Mouse (Mus musculus) heart, adult 9 months (tissue): Measurements from ENCODE around the gene Tmem182.

ENCODE experiments used
- DNase-seq, 2 experiments: peaks; one replicate each; pipeline ENCODE4 v3.0.0; 2022; ENCODE audit warnings: low spot score in 2 of 2

Gene Tmem182

DNA sequence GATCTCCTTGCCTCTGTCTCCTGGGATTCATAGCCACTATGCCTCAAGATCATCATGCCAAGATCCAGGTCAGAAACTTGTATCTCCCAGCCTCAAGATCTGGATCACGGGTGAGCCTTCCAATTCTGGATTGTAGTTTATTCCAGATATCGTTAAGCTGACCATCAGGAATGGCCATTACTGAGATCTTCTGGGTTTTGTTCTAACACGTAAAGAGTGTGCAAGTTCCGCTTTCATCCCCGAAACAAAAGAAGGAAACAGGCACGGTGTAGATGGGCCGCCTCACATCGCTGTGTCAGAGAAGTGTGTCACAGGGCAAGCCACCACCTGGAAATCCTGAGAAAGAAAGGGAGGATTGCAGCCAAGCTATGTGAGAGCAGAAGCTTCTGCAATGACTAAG is 6.3 kb upstream of the Tmem182 start:
- peak; percentile 15 to 60 for DNase-seq

DNA sequence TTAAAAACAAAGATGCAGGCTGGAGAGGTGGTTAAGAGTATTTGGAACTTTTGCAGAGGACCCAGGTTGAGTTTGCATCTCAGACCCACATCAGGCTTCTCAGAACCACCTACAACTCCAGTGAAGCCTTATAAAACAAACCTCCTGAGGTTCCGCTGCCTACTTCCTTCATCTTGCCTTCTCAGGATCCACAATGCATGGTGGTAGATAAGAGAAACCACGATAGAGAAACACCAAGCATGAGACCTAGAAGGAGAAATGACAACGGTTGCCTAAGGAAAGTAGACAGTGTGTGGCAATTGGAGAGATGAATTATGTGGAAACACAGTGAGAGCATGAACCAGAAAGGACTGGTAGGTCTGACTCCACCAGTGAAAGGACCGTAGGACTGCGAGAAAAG is 4.5 kb upstream of the Tmem182 start:
- no peak for DNase-seq

DNA sequence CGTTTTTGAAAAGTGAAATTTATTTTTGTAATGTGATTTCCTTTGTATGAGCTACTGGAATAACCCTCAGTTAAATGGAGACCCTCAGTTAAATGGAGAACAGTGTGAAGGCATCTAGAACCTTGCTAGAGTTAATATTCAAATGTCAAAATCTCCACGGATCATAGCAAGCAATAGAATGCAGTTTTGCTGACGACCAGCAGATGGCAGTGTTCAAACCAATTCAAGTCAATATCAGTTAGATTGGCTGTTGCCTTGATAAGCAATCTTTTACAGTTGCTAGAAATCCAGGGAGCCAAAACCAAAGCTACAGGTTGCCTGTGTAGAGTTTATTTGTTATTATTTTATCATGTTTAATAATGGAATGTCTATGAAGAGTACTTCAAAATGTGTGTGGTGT is 2.6 kb upstream of the Tmem182 start:
- DNase-seq: peak in 1 of 2 experiments; percentile 36

DNA sequence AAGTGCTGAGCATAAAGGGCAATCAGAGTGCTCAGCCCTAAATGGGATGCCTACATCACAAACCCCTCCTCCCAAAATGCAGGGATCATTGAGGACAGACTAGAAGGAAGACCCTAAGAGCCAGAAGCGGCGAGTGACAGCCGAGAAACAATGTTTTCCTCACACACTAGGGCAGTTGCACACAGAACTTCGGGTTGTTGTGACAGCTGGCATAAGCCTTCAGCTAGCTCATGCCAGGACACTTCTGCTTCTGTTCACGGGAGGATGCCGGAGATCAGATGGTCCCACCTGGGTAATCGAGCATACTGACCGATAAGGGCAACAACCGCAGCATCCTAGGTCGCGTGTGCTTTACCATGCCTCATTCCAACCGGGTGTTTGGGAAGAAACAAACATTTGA is 1.3 kb upstream of the Tmem182 start:
- DNase-seq: no peak

DNA sequence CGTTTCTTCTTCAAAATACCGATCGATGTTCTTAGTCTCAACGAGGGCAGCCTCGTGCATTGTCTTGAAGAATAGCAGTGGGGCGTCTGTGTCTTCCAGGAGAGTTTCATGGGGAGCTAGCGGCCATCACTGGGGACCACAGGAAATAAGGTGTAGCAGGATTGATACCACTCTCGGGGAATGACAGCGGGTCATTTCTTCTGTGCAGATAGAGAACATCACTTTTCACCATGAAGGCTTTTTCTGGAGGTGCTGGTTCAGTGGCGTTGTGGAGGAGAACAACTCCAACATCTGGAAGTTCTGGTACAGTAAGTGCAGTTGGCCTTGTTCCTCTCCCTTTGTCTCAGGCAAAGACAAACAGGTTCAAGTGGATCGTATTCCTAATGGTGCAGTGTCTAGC is 490 bp downstream of the Tmem182 start:
- DNase-seq: no peak

DNA sequence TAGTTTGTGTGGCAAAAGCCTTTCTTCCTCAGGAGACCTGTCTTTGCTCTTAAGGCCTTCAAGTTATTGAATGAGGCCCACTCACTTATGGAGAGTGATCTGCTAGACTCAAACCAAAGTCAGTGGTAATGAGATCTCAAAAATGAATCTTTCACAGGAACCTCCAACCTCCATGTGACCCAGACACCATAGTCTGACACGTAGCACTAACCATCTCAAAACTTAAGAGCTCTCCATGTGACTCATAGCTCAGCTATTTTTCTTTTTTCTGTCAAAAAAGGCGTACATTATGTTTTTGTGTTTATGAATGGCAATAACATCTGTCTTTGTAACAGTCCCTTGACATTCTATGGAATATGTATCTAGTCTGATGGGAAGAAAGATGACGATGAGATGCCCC is 3.2 kb downstream of the Tmem182 start:
- DNase-seq: no peak

DNA sequence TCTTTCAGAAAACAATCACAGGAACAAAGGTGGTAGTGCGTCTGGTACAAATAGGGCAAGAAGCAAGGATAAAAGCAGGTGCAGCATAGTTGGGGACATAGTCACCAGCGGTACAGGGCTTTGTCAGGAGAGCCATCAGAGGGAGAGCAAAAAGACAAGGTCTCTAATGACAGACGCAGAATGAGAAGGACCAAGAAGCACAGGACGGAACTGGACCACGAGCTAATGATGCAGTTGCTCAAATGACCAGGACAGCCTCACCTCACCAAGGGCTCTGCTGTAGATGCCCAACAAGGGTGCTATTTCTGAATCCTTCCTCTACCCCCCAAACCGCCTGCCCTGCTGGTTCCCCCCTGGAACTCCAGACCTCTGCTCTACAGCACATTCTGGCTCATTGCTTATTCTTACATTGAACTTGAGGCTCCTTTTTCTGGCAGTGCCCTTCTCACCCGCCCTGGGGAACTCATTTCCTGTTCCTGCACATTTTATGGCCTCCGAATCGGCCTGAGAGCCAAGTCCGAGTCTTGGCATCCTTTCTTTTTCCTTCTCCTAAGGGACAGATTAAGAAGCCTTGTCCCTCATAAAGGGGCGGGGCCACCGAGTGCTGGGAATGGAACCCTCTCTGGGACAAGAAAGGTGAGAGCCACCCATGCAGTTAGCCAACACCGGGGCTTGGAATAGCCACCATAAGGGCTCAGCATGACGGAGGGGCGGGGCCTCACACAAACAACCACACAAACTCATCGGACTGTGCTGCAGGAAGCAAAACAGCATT is 9.9 kb downstream of the Tmem182 start:
- DNase-seq: peak; percentile 38 to 61

DNA sequence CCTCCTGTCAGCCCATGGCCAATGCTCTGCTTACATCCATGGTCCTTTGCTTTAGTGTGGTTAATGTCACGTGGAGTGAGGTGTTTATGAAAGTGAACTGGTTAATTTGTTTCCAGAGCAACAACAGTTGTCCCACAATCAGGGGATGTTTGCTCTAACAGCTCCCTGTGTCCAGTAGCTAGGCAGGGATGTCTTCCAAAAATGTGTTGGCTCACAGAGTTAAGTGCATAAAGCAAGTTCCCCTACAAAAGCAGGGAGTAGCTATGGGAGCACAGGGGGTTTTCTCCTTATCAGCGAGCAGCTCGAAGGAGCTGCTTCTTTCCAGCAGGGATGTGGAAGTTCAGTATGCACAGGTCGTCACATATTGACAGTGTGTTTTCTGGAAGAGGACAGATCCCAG is 19.1 kb downstream of the Tmem182 start:
- peak; percentile 21 to 41 for DNase-seq

DNA sequence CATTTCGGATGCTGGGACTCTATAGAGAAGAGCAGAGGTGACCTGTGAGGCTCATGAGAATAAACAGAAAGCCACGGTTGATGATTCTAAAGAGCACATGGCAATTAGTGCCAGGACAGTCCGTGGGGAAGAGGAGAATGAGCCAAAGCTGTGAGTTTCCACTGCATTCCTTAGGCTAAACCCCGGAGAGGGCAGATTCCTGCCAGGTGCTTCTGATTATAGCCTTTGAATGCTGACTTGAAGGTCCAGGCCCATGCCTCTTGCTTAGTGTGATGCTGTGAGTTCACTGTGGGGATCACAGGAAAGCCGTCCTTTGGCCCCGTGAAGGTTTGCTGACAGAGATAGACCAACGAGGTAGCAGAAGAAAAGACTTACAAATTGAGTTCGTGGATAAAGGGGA is 19.5 kb downstream of the Tmem182 start:
- no peak for DNase-seq

DNA sequence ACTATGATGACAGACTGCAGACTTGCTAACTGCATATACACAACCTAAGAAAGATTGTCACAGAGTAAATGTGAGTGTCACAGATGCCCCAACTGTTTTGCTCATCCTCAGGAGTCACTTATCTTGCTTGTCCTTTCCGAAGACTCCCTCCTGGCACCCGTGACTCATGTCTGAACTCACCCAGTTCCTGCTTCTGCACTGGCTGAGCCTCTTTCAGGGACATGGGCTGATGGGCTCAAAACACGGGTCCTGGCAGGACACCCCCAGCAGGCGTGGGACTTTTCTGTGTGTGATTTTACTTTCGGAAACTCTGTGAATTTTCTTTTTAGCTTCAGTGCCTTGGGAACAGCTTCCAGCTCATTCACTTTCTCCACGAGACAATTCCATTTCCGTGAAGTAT is 20.4 kb downstream of the Tmem182 start:
- DNase-seq: no peak

DNA sequence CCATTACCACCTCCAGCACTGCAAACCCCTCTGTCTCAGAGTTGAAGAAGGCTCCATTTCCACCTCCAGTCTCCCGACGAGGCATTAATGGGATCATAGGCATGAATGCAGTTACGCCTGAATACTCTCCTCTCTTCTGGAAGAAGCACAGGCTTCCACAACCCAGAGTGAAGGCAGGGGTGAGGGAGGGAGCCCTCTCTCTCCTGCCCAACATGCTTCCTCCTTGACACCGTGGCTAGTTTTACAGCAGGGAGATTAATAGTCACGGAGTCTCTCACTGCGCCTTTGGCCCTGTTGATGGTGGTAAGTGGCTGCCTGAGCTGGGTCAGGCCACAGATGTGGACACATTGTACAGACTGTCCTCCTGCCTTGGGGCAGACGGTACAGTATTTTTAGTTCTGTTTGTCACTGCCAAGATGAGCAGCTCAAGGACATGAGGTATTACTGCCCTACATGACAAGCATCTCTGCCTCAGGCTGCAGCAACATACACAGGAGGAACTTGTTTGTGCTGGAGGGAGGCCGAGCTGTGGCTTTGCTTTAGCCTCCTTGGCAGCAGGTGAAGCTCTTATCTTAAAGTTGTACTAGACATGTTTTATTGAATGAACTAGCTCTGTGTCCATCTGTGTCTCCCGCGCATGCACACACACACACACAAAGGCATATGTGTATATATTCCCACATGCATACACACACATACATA is 24.0 kb downstream of the Tmem182 start:
- DNase-seq: peak; percentile 61 to 62

DNA sequence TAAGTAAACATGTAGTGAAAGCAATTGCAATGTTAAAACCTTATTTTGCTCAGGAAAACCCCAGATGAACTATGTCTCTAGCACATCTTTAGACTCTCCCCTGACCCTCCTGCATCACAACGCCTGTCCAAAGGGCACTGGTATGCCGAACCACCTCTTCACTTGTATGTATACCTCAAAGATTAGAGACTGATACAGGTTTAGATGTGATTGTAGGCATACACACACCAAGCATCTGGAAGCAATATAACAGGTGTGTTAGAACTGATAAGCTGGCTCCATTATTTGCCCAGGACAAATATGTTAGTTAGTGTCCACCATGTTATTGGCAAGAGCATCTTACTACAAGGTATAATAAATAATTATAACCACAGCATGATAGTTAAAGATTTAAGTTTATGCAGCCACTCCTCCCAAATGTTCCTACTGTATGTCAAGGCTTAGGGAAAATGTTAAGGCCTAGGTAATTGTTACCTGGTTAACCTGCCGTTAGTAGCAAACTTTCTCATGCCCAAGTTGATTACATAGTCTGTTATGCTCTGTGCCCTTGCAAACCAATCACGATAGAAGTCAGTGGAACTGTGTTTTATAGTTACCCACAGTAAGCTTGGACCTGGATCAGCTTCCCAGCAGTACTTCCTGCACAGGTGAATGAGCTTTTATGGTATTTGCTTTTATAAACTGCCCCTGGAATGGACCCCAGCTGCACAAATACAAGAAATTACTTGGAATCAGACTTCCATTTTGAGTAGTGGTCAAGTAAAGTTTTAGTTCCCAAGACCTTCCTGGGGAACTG is 25.5 kb downstream of the Tmem182 start:
- no peak for DNase-seq

DNA sequence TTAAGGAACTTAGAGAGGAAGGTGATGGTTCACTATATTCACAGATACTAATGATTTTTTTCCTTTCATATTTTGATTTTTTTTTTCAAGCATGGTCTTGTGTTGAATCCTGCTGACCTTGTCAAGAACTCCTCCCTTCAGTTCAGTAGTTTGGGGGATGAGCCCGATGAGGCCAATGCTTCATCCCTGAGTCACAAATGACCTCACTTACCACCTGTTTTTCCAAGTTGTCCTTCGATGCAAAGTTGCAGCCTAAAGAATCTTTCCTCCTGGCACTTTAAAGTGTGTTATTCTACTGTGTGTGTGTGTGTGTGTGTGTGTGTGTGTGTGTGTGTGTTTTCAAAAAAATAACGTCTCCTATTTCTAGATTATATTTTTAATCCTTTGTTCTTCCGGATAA is 30.1 kb downstream of the Tmem182 start:
- no peak for DNase-seq

DNA sequence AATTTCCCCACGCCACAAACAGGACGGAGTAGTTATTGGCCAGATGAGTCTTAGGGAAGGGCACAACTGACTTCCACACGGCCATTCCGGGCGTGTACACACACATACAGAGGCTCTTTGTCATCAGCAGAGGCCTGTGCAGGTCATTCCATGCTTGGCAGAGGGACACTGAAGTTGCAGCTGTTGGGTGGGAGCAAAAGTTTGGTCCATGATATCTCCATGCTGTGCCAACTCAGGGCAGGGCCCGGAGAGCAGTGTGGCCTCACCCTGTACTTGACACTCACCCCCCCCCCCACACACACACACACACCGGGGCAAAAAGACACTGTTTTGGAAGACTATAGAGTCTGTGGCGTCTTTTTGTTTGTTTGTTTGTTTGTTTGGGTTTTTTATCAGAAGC is 35.2 kb downstream of the Tmem182 start:
- DNase-seq: peak in 1 of 2 experiments; percentile 7

DNA sequence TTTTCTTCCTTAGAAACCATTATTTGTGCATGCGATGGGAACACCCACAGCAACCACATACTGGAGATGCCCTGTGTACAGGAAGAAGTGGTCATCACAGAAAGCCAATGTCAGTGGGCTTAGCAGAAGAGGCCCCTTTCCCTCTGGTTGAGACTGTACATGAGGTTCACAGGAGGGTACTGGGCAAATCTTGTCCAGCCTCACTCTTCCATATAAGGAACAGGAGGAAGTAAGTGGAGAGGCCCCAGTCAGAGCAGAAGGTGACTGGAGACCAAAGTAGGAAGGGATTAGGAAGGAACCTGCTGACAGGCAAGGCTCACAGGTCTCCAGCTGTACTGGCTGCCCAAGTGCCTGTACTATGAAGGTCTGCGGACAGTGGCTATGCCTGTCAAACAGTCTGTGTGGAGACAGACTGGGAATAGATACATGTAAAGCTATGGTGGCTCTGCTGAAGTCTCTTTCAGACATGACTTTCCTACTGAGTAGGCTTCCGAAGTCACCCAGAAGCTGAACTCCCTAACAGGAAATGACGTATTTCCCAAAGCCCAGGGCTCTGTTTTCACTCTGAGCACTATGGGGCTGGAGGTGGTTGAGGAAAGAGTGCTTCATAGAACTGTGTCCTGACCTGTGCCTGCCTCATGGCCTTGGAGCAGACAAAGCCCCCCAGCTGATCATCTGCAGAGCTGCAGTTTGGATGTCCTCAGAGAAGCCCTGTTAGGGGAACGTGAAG is 35.8 kb downstream of the Tmem182 start:
- DNase-seq: peak in 1 of 2 experiments; percentile 11

DNA sequence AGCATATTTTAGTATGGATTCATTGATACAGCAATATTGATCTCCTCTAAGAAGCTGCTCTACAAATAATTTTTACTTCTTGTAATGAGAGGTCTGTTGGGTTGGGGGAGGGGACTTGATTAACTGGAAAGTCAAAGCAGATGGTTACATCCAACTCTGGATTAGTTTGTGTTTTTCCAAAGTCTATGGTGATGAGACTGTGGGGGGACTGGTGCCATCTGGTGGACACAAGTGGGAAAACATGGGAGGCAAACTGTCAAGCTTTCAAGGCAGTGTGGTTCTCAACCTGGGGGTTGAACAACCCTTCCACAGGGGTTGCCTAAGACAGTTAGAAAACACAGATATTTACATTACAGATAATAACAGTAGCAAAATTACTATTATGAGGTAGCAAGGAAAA is 39.2 kb downstream of the Tmem182 start:
- peak; percentile 17 to 32 for DNase-seq

DNA sequence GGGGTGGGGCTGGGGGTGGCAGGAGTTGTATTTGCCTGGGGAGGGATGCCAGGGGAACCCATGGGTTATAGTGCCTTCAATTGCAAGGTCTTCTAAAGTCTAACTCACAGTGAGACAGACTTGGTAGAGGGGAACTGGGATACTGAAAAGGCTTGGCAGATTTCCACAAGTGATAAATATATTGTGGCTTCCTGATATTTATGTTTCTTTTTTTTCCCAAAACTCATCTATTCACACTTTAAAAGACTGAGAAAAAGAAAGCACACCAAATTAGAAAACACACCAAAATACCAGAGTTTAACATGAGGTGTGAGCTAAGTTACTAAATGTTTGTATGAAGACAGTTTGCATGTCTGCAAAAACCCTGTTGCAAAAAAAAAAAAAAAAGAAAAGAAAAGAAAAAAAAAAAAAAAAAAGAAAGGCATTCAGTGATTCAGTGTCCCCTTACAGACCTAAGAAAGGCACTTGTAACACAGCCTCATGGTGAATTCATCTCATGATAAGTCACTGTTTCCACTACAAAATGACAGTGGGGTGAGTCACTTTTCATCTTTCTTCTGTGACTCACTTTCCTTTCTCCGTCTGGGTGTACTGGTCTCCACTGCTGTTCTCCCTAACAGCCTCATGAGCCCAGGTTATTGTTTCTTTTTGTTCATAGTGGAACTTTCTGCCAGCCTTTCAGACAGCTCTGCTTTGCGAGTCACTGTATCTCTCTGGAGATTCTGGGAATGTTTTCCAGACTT is 42.0 kb downstream of the Tmem182 start:
- no peak for DNase-seq

DNA sequence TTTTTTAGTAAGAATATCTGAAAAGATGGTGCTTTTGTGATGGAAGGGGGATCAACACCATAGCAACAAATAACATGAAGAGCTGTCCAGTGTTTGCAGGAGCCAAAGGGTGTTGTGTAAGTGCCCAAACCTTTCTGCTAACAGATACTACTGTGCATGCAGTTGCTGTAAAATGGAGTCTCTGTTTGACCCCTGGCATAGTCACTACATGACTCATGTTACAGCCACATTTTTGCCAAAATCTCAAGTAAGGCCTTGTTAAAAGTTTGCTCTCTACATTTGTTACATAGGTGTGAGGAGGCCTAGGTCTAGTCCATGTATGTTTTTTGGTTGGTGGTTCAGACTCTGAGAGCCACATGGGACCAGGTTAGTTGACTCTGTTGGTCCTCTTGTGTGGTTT is 45.9 kb downstream of the Tmem182 start:
- no peak for DNase-seq

DNA sequence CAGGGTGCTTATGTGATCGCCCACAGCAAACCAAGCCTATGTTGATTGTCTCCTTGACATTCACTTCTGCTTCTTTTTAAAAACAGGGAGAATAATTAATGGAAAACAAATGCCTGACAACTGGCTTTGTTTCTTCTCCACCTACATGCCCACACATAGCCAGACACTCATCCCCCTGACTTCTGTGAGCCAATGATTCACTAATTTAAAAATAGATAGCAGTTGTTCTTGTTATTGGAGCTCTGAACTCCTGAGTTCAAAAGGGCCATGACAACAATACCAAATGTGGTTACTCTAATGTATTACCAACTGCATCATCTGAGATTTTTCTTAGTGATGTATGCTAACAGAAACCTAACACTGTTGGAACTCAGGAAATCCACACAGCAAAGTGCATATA is 49.9 kb downstream of the Tmem182 start:
- DNase-seq: no peak

DNA sequence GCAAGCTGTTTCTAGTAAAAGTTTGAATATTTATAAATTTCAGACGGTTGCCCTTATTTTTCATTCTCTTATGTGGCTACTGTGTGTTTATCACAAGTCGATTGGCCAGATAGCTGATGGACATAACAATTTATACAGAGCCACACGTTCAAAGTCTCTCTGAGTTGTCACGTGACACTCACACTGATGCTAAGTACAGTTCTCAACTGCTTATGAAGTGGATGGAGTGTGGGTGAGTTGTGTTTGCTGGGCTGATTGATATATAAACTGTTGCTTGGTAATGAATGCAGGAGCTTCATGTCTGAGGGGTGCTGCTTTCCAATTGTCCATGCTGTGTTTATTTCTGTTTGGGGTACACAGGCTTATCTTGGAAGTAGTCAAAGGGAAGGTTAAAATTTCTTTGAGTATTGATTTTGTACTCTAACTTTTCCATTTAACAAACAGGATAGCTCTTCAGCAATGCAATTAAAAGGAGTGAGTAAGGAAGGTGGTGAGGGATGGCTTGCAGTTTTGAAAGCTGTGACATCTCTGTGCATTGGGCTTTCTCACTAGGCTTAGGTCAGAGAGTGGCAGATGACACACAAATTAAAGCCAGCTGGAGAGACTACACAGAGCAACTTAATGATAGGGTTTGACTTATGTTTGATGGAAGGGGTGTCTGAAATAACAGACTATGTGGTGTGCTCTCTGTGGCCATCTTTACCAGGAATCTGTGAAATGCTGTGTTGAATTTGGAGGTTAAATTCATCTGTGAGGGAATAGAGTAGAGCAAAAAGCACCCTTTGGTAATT is 51.6 kb downstream of the Tmem182 start:
- no peak for DNase-seq
